Mouse (Mus musculus): Measurements from ENCODE around the gene Kifc1.

The Kifc1 gene

DNA sequence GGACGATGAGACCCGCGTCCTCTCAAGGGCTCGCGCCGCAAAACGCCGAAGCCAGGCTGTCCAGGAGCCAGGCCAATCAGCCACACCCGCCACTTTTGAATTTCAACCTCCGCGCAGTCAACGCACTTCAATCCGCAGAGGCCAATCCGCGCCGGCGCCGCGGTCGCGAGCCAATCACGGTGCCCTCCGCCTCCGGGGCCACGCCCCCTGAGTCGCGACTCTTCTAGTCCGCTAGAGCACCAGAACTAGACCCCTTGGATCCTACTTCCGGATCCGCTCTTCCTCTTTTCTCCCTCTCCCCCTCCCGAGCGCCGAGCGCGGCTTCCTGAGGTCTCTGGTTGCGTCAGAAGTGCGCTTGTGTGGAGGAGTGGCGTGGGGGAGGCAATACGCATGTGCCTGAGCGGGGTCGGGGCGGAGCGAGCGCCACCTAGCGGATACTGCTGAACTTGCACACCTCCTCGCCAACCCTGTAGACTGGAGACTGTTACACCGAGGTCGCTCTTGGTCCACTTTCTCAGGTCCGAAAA is at the start of gene Kifc1:
Kifc1 (minus strand) TSS at position 129 of the 527 bp plus-strand sequence.
- peak; percentile 98 for DNase-seq (ENCODE audit: low spot score)

GRCm38 (mm10) chr17:33938783-33939182 is 48.3 kb upstream of the Kifc1 start:
- DNase-seq (ENCODE audit: low spot score): no peak

GRCm38 (mm10) chr17:33936993-33937392 is 46.5 kb upstream of the Kifc1 start:
- DNase-seq (ENCODE audit: low spot score): no peak

DNA sequence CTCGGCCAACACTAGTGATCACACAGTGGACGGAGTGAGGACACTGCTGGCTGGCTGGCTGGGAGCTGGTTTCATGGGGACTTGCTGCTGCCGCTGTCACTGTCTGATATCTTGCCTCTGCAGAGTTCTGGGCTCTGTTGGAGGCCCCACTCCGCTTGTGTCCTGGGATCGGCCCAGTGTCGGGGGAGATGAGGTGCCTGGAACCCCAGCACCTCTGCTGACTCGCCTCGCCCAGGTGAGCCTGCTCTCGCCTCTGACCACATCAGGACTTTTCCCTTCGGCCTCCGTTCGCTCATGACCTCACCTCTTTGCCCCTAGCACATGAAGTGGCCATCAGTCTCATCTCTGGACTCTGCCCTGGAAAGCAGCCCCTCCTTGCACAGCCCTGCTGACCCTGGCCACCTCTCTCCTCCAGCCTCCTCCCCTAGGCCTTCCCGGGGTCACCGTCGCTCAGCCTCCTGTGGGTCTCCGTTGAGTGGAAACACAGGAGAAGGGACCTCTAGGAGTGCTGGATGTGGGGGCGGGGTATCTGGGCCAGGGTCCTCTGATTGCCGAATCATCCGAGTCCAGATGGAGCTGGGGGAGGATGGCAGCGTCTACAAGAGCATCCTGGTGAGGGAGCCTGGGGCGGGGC is 45.1 kb upstream of the Kifc1 start:
- DNase-seq (ENCODE audit: low spot score): no peak

DNA sequence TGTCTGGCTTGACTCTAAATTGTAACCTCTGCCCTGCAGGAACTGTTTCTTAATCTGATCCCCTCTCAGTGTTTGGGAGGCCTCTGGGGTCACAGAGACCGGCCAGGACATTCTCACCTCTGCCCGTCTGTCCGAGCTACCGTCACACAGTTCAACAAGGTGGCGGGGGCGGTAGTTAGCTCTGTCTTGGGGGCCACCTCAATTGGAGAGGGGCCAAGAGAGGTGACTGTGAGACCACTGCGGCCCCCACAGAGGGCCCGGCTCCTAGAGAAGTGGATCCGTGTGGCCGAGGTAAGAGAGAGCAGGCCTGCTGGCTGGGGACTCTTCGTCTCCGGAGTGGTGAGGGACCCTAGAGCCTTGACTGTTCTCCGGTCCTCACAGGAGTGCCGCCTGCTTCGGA is 42.5 kb upstream of the Kifc1 start:
- DNase-seq (ENCODE audit: low spot score): no peak

- DNase-seq (ENCODE audit: low spot score): no peak
These were observed 42.0 kb upstream of the Kifc1 start for GRCm38 (mm10) chr17:33932448-33932847.

- DNase-seq (ENCODE audit: low spot score): no peak
These were observed 41.5 kb upstream of the Kifc1 start for GRCm38 (mm10) chr17:33931947-33932346.

DNA sequence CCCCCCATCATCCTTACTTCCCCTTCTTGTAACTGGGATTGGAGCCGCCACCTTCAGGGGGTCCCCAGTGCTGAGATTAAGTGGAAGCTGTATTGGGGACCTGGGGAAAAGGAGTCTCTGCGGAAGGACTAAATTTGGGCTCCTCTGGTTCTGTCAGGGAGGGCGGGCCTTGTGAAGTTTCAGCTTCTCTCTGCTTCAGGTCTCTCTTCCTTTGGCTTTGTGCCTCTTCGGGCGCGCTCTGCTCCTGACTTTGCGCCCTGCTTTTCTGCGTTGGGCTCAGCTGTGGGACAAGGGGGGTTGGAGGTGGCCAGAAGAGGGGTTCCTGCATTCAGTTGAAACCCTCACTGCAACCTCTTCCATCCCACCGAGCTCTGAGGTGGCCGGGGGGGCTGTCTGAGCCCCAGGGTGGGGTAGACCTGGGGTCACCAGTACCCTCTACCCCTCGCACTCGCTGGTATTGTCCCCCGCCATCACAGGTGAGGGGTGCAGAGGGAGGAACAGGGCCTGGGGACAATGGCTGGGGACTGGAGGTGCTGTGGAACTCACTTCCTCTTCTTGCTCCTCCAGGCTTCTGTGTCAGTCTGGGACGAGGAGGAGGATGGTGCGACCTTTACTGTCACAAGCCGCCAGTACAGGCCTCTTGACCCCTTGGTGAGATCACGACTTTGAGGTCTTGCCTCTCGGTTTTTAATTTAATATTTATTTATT is 40.9 kb upstream of the Kifc1 start:
- DNase-seq (ENCODE audit: low spot score): no peak

DNA sequence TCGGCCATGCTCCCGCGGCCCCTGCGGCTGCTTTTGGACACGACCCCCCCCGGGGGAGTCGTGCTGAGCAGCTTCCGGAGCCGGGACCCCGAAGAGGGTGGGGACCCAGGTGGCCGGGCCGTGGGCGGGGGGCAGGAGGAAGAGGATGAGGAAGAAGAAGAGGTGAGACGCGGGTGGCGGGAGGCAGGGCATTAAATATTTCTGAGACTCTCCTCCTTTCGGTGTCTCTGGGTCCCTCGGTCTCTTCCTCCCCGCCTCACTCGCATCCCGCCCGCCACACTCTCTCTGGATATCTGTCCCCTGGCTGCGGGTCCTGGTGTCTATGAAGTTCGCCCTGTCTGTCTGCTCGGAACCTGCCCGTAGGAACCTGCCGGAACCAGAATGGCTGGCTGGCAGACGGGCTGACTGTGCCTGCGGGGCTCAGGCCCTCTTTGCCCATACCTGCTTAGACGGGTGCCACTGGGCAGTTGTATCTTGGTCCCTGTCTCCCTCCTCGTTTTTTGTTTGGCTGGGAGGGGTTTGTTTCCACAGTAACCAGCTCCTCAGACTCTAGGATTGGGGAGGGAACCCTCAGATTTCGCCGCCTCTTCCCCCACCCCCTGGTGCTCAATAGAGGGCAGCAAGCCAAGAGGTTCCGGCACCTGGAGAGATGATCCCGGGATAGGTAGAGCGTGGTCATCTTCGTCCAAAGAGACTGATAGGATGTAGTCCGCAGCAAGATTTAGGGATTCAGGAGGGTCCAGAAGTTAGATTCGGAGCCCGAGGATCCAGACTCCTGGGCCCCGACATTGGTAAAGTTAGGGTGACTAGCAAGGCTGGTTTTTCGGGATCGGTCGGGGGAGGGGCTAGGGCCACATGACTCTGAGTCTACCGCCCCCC is 40.1 kb upstream of the Kifc1 start:
- DNase-seq (ENCODE audit: low spot score): no peak

DNA sequence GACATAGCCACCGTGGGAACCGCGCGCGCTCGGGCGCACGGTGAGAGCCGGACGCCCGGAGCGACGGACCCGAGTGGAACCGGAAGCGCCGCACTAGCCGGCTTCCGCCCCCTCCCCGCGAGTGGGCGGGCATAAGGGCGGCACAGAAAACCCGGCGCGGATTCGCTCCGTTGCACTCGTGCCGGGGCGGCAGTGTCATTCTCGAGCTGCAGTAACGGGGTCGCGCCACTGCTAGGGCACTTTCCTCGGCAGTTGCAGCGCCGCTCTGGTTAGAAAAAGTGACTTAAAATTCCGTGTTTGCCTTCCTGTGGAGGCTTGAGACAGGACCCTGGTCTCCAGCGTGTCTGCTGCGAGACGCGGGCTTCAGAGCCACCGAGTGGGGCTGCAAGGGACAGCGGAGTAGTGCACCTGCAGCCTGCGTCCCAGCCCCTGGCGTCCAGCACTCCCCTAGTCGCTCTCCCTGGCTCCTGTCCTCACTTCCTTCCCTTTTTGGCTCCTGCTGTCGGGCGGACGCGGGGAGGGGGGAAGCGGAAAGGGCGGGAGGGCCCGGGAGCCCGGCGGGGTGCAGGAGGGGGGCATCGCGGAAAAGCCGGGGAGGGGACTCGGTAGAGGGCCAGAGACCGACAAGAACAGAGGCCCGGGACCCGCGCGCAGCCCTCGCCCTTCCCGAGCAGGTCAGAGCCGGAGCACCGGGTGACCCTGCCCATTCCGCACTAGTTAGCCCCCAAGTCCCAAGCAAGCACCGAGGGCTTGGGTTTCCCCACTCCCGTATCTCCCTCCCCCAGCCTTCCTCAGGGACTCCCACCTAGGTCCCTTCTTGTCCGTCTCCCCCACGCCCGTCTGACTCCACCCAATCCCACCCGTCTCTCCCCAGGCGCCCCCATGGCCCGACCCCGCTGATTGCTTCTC is 39.2 kb upstream of the Kifc1 start, which contains the start of gene Rgl2:
Rgl2 (plus strand) TSS at position 173 of the 909 bp plus-strand sequence.
- peak; percentile 81 for DNase-seq (ENCODE audit: low spot score)

GRCm38 (mm10) chr17:33928251-33928947 is 37.9 kb upstream of the Kifc1 start:
- no peak for DNase-seq (ENCODE audit: low spot score)

- no peak for DNase-seq (ENCODE audit: low spot score)
These were observed 35.9 kb upstream of the Kifc1 start for GRCm38 (mm10) chr17:33926207-33926932.

DNA sequence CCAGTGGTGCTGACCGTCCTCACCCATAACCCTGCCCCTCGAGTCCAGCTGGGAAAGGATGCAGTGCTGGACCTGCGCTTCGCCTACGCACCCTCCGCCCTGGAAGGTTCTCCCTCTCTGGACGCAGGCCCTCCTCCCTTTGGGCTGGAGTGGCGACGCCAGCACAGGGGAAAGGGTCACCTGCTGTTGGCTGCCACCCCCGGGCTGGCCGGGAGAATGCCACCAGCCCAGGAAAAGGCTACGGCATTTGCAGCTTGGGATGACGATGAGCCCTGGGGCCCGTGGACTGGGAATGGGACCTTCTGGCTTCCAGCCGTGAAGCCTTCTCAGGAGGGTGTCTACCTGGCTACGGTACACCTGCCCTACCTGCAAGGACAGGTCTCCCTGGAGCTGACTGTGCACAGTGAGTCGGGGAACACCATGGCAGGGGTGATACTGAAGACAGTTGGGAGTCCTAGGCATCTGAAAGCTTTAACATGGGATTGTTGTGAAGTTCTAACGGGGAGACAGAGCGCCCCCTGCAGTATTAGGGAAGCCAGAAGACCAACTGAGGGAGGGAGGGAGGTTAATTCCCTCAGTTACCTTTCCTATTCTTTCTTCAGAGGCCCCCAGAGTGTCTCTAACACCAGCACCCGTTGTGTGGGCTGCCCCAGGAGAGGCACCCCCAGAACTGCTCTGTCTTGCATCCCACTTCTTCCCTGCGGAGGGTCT is 35.1 kb upstream of the Kifc1 start:
- no peak for DNase-seq (ENCODE audit: low spot score)

GRCm38 (mm10) chr17:33924577-33925283 is 34.3 kb upstream of the Kifc1 start:
- no peak for DNase-seq (ENCODE audit: low spot score)

- DNase-seq (ENCODE audit: low spot score): no peak
These were observed 30.9 kb upstream of the Kifc1 start for GRCm38 (mm10) chr17:33921361-33921760.

GRCm38 (mm10) chr17:33920282-33921097 is 30.0 kb upstream of the Kifc1 start:
- DNase-seq (ENCODE audit: low spot score): no peak

- DNase-seq (ENCODE audit: low spot score): no peak
These were observed 29.2 kb upstream of the Kifc1 start for GRCm38 (mm10) chr17:33919351-33920281.
